Mouse (Mus musculus) hindbrain, embryonic 10.5 days (tissue): ENCODE measurements around the gene Scrn1. TPM values are rescaled to one million over a fixed set of nuclear protein-coding genes. Genes with fewer than 3 reads are reported as not detected.

ENCODE experiments used
- DNase-seq: peaks from one replicate; pipeline ENCODE4 v3.0.0-alpha.2; 2017; ENCODE audit warnings: low spot score
- H3K27ac ChIP-seq: fragments of 300-500 bp; sonication (generic); 2 replicates; pipeline ENCODE4 v1.5.1; 2016; ENCODE audit warnings: mild to moderate bottlenecking, moderate library complexity
- H3K27me3 ChIP-seq: fragments of 300-500 bp; sonication (generic); 2 replicates; pipeline ENCODE4 v1.6.1; 2016; ENCODE audit warnings: mild to moderate bottlenecking; ENCODE audit not compliant: poor library complexity, insufficient read depth, severe bottlenecking
- H3K36me3 ChIP-seq: fragments of 300-500 bp; sonication (generic); 2 replicates; pipeline ENCODE4 v1.6.1; 2016; ENCODE audit warnings: mild to moderate bottlenecking, moderate library complexity
- H3K4me1 ChIP-seq: fragments of 300-500 bp; sonication (generic); replicated peaks from 2 replicates; pipeline ENCODE4 v1.6.1; 2016; ENCODE audit warnings: mild to moderate bottlenecking
- H3K4me3 ChIP-seq: fragments of 300-500 bp; sonication (generic); 2 replicates; pipeline ENCODE4 v1.5.1; 2016; ENCODE audit warnings: mild to moderate bottlenecking, moderate library complexity
- H3K9me3 ChIP-seq: fragments of 300-500 bp; sonication (generic); 2 replicates; pipeline ENCODE4 v1.6.1; 2016; ENCODE audit warnings: mild to moderate bottlenecking, moderate library complexity
- WGBS: fragments of 180-500 bp; shearing (Covaris S2); methylation state at CpG from one replicate; pipeline ENCODE4 v1.1.7; 2016; 5-methylcytosine and 5-hydroxymethylcytosine counted together
- polyA plus RNA-seq: library from polyadenylated mRNA; unstranded; fragments of >200 nt; fragmentation: Nextera tagmentation; extraction: Ambion mirVana; gene quantifications from 2 replicates; pipeline ENCODE4 v1.2.1, GENCODE M21; 2016

Scrn1 gene
- polyA plus RNA-seq = 42.9 and 60.0 TPM in 2 replicates

DNA sequence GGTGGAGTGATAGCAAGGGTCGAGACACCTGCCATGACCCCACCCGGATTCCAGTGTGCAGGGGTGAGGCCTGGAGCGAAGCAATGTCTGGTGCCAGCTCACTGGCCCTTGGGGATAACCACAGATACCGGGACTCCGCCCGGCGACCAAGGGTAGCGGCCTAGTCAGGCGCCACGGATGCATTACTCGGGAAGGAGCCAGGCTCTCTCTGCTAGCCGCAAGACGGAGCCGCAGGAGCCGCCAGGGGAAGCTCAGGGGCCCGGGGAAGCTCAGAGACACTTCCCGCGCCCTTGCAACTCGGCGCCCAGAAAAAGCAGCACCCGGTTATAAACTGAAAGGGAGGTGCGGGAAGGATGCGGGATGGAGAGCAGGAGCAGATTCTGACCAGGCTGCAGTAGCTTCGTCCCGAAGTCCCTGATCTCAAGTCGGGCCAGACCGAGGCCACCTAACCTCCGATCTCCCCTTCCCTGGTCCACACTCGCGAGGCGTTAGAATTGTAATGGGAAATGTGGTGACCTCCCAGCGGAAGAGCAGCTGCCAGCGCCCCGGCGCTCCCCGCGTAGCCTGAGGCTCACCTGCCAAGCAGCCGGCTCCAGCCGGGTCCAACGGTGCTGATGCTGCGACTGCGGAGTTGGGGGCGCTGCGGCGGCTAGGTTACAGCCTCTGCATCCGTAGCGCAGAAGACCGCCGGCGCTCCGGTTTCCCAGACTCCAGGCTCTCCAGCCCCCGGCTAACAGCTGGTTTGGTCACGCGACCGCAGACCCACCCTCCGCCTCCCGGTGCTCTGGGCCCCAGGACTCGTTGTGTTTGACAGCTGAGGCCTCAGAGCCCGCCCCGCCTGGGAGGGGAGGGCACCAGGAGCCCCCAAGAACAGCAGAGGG lies at the start of gene Scrn1:
Gene Scrn1, minus strand, starts transcription at position 825 of the 881 bp plus-strand sequence.
- under 1% methylated on average over 60 of the region's 60 CpGs for WGBS

DNA sequence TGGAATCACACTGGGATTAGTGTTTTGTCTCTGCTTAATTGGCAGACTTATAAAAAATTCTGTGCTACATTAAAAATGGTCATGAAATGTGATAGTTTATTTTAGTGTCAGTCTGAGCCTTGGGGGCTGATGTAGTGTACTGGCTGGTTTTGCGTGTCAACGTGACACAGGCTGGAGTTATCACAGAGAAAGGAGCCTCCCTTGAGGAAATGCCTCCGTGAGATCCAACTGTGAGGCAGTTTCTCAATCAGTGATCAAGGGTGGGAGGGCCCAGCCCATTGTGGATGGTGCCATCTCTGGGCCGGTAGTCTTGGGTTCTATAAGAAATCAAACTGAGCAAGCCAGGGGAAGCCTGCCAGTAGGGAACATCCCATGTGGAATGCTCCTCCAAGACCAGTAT lies 40.0 kb upstream of the Scrn1 start:
- DNase-seq = no peak
- Histone ChIP-seq H3K4me3 (no peak overlapping the region), H3K4me1 (no peaks in the 10 kb centered on the region), H3K9me3 (peaks cover 11% of the 10 kb centered on the region; the same call in 1 of the 2 replicates), H3K27ac (no peak overlapping the region), H3K27me3 (no peaks in the 10 kb centered on the region), H3K36me3 (peaks cover 31% of the 10 kb centered on the region)
- 59% methylated on average over 4 of the region's 4 CpGs for WGBS

More for the DNA sequence above, at the start of gene Scrn1:
- H3K36me3 ChIP-seq = no peaks in the 10 kb centered on the region
- DNase-seq = peak; percentile 83
- H3K27ac ChIP-seq = peak within 1 kb of the TSS; percentile 90
- peaks cover 16% of the 10 kb centered on the region for H3K27me3 ChIP-seq
- H3K4me3 ChIP-seq = peak within 1 kb of the TSS; percentile 63
- peaks cover 69% of the 10 kb centered on the region for H3K4me1 ChIP-seq
- H3K9me3 ChIP-seq = no peaks in the 10 kb centered on the region

DNA sequence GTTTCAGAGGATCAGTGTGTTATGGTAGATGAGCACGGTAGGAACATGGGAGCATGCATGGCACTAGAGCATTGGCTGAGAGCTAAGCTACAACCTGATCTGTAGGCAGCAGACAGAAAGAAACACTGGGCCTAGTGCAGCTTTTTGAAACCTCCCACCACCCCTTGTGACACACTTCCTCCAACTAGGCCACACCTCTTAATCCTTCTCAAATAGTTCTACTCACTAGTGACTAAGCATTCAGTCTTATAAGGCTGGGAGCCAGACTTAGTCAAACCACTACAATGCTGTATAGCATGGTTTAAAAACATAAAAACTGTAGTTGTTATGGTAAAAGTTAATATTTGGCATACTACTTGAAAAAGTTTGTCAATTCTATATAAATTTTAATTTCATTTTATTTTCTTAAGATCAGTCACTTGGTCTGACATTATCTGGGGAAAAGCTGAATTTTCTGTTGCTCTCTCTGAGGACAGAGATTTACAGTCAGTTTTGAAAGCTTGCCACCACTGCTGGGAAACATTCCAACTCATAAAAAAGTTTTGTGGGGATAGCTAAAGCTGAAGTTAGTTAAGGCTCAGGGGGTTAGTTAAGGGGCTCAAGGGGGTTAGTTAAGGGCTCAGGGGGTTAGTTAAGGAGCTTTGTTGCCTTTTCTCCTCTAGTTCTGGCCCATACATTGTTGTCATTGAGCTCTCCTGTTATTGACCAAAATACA lies 37.9 kb upstream of the Scrn1 start:
- peaks cover 7% of the 10 kb centered on the region; the same call in 1 of the 2 replicates for H3K9me3 ChIP-seq
- H3K4me1 ChIP-seq = no peaks in the 10 kb centered on the region
- H3K36me3 ChIP-seq = peaks cover 24% of the 10 kb centered on the region
- no peak overlapping the region for H3K4me3 ChIP-seq
- no peaks in the 10 kb centered on the region for H3K27me3 ChIP-seq
- DNase-seq = no peak
- 96% methylated on average over 1 of the region's 1 CpGs for WGBS
- no peak overlapping the region for H3K27ac ChIP-seq

DNA sequence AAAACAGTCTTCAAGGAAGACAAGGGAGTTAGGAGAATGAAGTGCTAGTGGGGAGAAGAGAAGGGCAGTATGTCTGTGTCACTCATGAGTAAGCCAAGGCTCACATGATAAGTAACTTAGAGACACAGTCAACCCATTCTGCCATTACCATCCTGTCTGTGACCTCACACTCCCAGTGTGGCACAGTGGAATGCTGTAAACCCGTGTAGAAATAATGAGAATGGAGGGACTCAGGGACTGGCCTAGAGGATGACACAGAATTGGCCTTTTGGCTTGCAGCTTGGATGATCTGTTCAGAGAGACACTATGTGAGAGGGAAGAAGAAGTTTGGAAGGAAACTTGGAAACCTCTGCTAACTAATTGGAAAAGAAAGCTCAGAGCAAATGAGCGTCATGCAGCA lies 36.6 kb upstream of the Scrn1 start:
- H3K4me3 ChIP-seq = no peak overlapping the region

DNA sequence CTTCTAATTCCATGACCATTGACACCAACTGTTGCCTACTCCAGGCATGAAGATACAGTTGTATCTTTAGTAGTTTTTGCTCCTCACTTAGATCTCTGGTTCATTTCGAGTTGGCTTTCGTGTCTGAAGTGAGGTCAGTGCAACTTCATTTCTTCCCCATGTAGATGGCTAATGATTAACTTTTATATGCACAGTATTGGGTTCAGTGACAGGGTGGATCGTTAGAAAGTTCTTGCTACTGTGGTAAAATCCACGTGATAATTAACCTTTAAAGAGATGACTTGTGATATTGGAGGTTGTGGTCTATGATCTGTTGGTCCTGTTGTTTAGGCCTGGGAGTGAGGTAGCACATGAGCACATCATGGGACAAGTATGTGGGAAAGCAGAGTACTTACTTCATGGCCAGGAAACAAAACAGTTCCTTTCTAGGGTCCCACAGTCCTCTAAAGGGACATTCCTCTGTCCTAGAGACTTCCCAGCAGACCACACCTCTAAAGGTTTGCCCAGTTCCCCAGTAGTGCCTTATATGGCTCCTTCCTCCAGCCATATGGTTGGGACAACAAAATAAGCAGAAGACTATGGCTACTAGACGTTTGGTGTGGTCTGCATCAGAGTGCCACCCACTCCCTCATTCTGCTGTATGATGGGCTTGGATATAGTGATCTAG lies 34.5 kb upstream of the Scrn1 start:
- H3K27ac ChIP-seq = no peak overlapping the region
- no peaks in the 10 kb centered on the region for H3K27me3 ChIP-seq
- 84% methylated on average over 5 of the region's 5 CpGs for WGBS
- H3K9me3 ChIP-seq = peaks cover 2% of the 10 kb centered on the region; the same call in 1 of the 2 replicates
- H3K4me1 ChIP-seq = peaks cover 16% of the 10 kb centered on the region
- H3K4me3 ChIP-seq = no peak overlapping the region
- DNase-seq = no peak
- H3K36me3 ChIP-seq = peaks cover 11% of the 10 kb centered on the region; the same call in 1 of the 2 replicates

More for the DNA sequence above, 36.6 kb upstream of the Scrn1 start:
- no peak for DNase-seq
- Histone ChIP-seq H3K9me3 (peaks cover 2% of the 10 kb centered on the region; the same call in 1 of the 2 replicates), H3K27ac (no peak overlapping the region), H3K4me1 (no peaks in the 10 kb centered on the region), H3K27me3 (no peaks in the 10 kb centered on the region), H3K36me3 (peaks cover 17% of the 10 kb centered on the region)
- WGBS = 92% methylated on average over 2 of the region's 2 CpGs

DNA sequence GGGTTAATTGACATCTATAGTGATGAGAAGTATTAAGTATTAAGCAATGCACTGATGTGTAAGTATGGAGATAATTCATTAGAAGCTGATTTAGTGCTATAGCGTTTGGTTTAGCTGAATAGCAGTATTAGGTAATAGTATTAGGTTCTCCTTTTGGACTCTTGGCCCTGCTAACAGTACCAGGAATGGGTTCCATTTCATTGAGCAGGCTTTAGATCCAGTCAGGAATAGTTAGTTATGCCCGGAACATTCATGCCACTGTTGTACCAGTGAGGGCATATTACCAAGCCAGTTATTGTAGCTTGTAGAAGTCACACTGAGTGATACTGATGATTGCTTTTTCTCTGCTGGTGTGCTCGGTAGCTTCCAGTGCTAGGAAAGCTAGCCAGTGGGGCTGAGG lies 31.4 kb upstream of the Scrn1 start:
- DNase-seq = no peak
- no peaks in the 10 kb centered on the region for H3K36me3 ChIP-seq
- no peak overlapping the region for H3K27ac ChIP-seq
- no peaks in the 10 kb centered on the region for H3K27me3 ChIP-seq
- H3K4me3 ChIP-seq = no peak overlapping the region
- H3K9me3 ChIP-seq = no peaks in the 10 kb centered on the region
- 86% methylated on average over 3 of the region's 3 CpGs for WGBS
- H3K4me1 ChIP-seq = peaks cover 41% of the 10 kb centered on the region

DNA sequence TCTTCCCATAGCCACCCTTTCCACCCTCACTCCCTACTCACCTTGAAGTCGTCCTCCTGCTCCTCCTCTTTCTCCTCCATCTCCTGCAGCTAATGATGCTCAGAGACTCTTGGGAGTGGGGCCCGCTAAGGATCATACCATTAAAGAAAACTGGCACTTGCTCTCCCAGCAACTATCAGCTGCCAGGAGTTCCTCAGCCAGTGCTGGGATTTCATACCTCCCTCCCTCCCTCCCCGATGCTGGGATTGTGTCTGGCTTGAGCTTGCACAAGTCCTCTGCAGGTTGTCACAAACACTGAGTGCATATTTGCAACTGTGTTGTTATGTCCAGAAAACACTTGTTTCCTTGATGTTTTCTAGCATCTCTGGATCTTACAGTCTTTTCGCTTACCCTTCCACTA lies 30.9 kb upstream of the Scrn1 start, which contains the start of gene Fkbp14:
Gene Fkbp14, minus strand, starts transcription at position 101 of the 400 bp plus-strand sequence.
- Histone ChIP-seq H3K36me3 (no peaks in the 10 kb centered on the region), H3K27me3 (no peaks in the 10 kb centered on the region), H3K9me3 (no peaks in the 10 kb centered on the region), H3K4me1 (peaks cover 46% of the 10 kb centered on the region), H3K4me3 (peak within 1 kb of the TSS; percentile 86), H3K27ac (no peak within 1 kb of the TSS)
- 82% methylated on average over 4 of the region's 4 CpGs for WGBS
- DNase-seq = no peak

DNA sequence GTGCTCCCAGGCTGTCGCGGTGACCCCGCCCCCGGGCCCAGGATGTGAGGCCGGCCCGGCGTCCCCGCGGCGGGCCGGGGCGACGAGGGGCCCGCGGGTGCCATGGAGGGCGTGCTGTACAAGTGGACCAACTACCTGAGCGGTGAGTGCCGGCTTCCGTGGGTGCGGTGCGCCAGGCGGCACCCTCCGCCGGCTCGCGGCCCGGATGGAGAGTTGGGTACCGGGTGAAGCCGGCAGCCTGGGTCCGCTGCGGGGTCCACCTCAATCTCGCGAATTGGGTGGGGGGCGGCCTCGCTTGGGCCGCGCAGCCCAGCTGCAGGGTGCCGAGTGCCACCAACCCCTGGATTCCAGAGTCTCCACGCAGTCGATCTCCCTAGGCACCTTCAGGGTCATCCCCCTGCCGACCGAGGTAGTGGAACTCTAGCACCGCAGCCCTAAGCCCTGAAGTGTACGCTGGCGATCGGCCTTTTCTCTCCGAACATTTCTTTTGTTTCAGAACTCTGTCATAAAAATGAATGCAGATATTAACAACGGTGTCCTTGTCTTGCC lies 29.1 kb upstream of the Scrn1 start:
- H3K27ac ChIP-seq = peak overlapping the region; percentile 92
- H3K4me3 ChIP-seq = peak overlapping the region; percentile 86
- WGBS = under 1% methylated on average over 48 of the region's 48 CpGs
- no peaks in the 10 kb centered on the region for H3K9me3 ChIP-seq
- H3K4me1 ChIP-seq = peaks cover 59% of the 10 kb centered on the region
- no peaks in the 10 kb centered on the region for H3K27me3 ChIP-seq
- DNase-seq = no peak
- H3K36me3 ChIP-seq = no peaks in the 10 kb centered on the region

DNA sequence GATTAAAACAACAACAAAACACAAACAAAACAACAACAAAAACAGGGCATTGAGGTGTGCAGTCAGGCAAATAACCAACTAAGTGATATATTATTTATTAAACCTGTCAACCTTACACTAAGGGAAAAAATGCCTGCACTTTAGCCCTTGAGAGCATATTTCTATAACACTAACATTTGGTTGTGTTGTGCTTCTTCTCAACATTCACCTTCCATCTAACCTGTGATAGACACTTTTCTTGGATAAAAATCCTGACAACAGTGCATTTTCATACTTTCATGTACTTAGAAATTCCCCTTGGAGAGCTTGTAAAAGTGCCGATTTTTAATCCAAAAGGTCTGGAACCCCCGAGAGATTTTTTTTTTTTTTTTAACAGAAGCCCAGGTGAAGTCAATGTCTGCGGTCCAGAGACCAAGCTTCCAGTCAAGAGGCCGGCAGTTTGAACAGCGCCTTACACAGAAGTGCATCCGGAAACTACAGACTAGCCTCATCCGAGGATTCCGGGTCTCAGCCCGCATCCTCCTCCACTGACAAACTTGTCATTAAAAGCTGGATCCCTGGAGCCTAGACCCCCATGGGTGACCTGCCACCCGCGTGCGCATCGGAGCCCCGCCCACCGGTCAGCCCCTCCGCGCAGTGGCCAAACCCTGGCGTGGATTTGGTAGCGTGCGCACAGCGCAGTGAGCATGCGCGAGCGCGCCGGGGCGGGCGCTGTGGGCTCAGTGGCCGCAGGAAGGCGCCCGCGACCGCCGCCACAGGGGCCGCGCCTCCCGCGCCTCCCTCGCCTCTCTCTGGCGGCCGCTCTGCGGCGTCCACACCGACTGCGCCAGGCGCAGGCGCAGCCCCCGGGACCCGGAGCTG lies 28.4 kb upstream of the Scrn1 start, which contains the start of gene Plekha8:
Gene Plekha8, plus strand, starts transcription at position 643 of the 861 bp plus-strand sequence.
- WGBS = under 1% methylated on average over 49 of the region's 49 CpGs
- Histone ChIP-seq H3K4me3 (peak within 1 kb of the TSS; percentile 86), H3K36me3 (no peaks in the 10 kb centered on the region), H3K27ac (peak within 1 kb of the TSS; percentile 92), H3K4me1 (peaks cover 59% of the 10 kb centered on the region), H3K9me3 (no peaks in the 10 kb centered on the region), H3K27me3 (no peaks in the 10 kb centered on the region)
- peak; percentile 92 for DNase-seq

DNA sequence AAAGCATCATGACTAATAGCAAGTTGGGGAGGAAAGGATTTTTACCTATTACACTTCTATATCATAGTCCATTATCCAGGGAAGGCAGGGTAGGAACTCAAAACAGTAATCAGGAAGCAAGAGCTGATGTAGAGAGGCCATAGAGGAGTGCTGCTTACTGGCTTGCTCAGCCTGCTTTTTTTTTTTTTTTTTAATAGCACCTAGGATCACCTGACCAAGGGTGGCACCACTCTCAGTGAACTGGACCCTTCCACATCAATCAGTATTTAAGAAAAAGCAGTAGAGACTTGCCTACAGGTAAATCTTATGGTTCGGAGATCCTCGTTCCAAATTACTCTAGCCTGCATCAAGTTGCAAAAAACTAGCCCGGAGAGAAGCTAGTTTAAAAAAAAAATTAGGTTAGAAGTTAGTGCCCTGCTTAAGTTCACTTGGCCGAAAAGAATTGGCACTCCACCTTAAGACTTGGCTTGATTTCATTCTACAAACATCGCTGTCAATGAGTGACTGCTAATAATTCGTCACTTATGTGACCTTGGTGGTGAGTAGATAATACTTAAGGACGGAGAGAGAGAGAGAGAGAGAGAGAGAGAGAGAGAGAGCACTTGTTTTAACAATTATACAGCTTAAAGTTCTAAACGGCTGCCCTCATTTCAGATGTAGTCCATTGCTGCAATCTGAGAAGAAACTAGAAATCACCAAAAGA lies 27.6 kb upstream of the Scrn1 start:
- WGBS = 58% methylated on average over 8 of the region's 8 CpGs
- Histone ChIP-seq H3K4me3 (peak overlapping the region; percentile 65), H3K9me3 (no peaks in the 10 kb centered on the region), H3K27me3 (no peaks in the 10 kb centered on the region), H3K27ac (no peak overlapping the region; the same call in 1 of the 2 replicates), H3K36me3 (no peaks in the 10 kb centered on the region), H3K4me1 (peaks cover 63% of the 10 kb centered on the region)
- no peak for DNase-seq

DNA sequence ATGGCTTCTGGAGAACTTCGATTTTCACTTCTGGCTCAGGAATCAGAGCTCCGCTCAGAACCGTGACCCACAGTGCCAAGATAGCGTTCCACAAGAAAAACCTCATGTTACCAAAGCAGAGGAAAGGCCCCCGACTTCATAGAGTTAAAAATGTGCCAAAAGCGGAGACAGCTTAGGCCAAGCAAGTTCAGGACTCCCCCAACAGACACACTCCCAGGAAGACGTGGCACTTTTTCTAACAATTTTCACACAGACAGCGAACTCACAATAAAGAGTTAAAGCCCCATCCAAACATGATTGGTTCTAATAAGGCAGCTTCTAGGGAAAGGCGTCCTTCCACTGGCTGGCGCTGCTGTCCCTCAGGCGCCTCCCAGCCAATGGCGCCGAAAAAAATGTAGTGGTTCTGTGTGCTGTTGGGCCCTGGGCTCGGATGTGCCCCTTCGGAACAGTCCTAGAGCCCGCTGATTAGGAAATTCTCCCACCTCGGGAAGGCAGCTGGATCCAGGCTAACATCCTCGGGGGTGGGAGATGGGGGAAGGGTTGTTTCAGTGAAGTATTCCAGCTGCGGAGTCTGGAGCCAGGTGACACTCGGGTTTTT lies 26.7 kb upstream of the Scrn1 start:
- Histone ChIP-seq H3K36me3 (no peaks in the 10 kb centered on the region), H3K27me3 (no peaks in the 10 kb centered on the region), H3K4me1 (peaks cover 65% of the 10 kb centered on the region), H3K4me3 (peak overlapping the region; percentile 65), H3K27ac (peak overlapping the region; percentile 86), H3K9me3 (no peaks in the 10 kb centered on the region)
- DNase-seq = peak; percentile 88
- WGBS = under 1% methylated on average over 20 of the region's 20 CpGs
